Mouse (Mus musculus) bone marrow macrophage, adult 2 months (primary cell): ENCODE data around the gene Ifnar1.

ENCODE experiments used
- CTCF ChIP-seq: IDR thresholded peaks from 2 replicates; pipeline ENCODE4 v1.5.1; 2012; ENCODE audit warnings: low read depth, mild to moderate bottlenecking, low read length, moderate library complexity
- POLR2A ChIP-seq: IDR thresholded peaks from 2 replicates; pipeline ENCODE4 v1.6.1; 2012; ENCODE audit warnings: mild to moderate bottlenecking, low read depth, low read length, borderline replicate concordance

DNA sequence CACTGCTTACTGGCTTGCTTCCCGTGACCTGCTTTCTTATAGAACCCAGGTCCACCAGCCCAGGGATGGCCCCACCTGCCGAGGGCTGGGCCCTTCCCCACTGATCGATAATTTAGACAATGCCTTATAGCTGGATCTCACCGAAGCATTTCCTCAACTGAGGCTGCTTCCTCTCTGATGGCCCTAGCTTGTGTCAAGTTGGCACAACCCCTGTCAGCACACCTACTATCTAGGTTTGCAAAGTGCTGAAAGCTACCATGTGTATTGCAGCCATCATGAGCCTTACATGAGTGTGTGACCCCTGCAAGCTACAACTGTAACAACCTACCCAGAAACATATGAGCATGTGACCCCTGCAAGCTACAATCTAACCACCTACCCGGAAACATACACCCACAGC, 39.2 kb downstream of the Ifnar1 start:
- TF ChIP-seq CTCF = no peak
- no peak for TF ChIP-seq POLR2A
